Mouse (Mus musculus) neural tube, embryonic 15.5 days (tissue): Measurements from ENCODE around the gene Auts2. TPM values are rescaled to one million over a fixed set of nuclear protein-coding genes. Genes with fewer than 3 reads are reported as not detected.

ENCODE experiments used
- ATAC-seq: fragments of 200-750 bp; cut with Nextera tagmentation; 2 replicates; pipeline ENCODE4 v1.8.0; 2017; ENCODE audit warnings: mild to moderate bottlenecking, moderate TSS enrichment, moderate library complexity; ENCODE audit not compliant: low FRiP score
- H3K27ac ChIP-seq: fragments of 300-500 bp; sonication (generic); replicated peaks from 2 replicates; pipeline ENCODE4 v1.5.1; 2015; ENCODE audit warnings: mild to moderate bottlenecking, inconsistent platforms
- H3K27me3 ChIP-seq: fragments of 300-500 bp; sonication (generic); replicated peaks from 2 replicates; pipeline ENCODE4 v1.6.1; 2015; ENCODE audit warnings: inconsistent platforms
- H3K36me3 ChIP-seq: fragments of 300-500 bp; sonication (generic); 2 replicates; pipeline ENCODE4 v1.6.1; 2015; ENCODE audit warnings: inconsistent platforms
- H3K4me1 ChIP-seq: fragments of 300-500 bp; sonication (generic); 2 replicates; pipeline ENCODE4 v1.6.1; 2015; ENCODE audit warnings: inconsistent platforms
- H3K4me2 ChIP-seq: fragments of 300-500 bp; sonication (generic); 2 replicates; pipeline ENCODE4 v1.6.1; 2015; ENCODE audit warnings: inconsistent platforms, mild to moderate bottlenecking, moderate library complexity
- H3K4me3 ChIP-seq: fragments of 300-500 bp; sonication (generic); replicated peaks from 2 replicates; pipeline ENCODE4 v1.5.1; 2015; ENCODE audit warnings: mild to moderate bottlenecking, inconsistent platforms
- H3K9ac ChIP-seq: fragments of 300-500 bp; sonication (generic); replicated peaks from 2 replicates; pipeline ENCODE4 v1.6.1; 2015; ENCODE audit warnings: mild to moderate bottlenecking, inconsistent platforms
- H3K9me3 ChIP-seq: fragments of 300-500 bp; sonication (generic); replicated peaks from 2 replicates; pipeline ENCODE4 v1.6.1; 2016; ENCODE audit warnings: inconsistent platforms
- WGBS: fragments of 180-500 bp; shearing (Covaris S2); methylation state at CpG from one replicate; pipeline ENCODE4 v1.1.7; 2015; ENCODE audit warnings: mixed read lengths; 5-methylcytosine and 5-hydroxymethylcytosine counted together
- polyA plus RNA-seq: library from polyadenylated mRNA; unstranded; fragments of >200 nt; fragmentation: Nextera tagmentation; extraction: Ambion mirVana; gene quantifications from 2 replicates; pipeline ENCODE4 v1.2.1, GENCODE M21; 2015

Auts2 gene
- polyA plus RNA-seq, 1 experiment from 2014 or later: 52.5 TPM

DNA sequence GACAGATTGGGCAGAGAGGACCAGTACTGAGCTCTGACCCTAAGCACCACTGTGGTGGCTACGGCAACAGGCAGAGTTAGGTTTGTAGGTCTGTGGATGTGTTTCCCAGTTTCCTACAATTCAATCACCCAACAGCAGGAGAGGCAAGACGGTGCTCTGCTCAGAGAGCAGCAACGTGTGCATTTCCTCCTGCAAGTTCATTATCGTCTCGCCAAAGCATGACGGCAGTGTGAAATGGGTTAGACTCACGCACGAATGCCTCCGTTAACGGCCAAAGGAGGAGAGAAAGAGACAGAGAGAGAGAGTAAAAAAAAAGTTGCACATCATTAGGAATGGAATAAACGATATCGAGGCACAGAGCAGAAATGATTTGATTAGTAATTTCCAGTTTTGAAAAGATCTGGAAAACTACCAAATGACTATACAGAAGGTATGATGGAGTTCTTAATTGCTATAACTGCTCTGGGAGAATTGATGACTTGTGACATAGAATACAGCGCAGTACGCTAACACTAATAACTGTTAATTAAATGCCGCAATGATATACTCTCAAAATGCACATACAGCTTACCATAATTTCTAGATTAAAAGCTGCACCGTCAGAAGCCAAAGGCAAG lies 968.6 kb downstream of the Auts2 start:
- H3K4me1 ChIP-seq: peaks cover 45% of the 10 kb centered on the region
- H3K27ac ChIP-seq: peak overlapping the region; percentile 66
- peaks cover 8% of the 10 kb centered on the region; the same call in 1 of the 2 replicates for H3K27me3 ChIP-seq
- ATAC-seq: peak; percentile 63
- H3K4me3 ChIP-seq: no peak overlapping the region
- no peaks in the 10 kb centered on the region for H3K9me3 ChIP-seq
- no peaks in the 10 kb centered on the region for H3K36me3 ChIP-seq
- WGBS: 17% methylated on average over 16 of the region's 16 CpGs
- no peak overlapping the region for H3K9ac ChIP-seq
- peak overlapping the region; percentile 19 for H3K4me2 ChIP-seq

GRCm38 (mm10) chr5:131573296-131574177 lies 969.6 kb downstream of the Auts2 start:
- no peak overlapping the region for H3K4me2 ChIP-seq
- no peak overlapping the region for H3K9ac ChIP-seq
- no peak overlapping the region for H3K27ac ChIP-seq
- H3K36me3 ChIP-seq: no peaks in the 10 kb centered on the region
- H3K27me3 ChIP-seq: peaks cover 8% of the 10 kb centered on the region; the same call in 1 of the 2 replicates
- peaks cover 44% of the 10 kb centered on the region for H3K4me1 ChIP-seq
- WGBS: 74% methylated on average over 18 of the region's 18 CpGs
- no peak overlapping the region for H3K4me3 ChIP-seq
- no peaks in the 10 kb centered on the region for H3K9me3 ChIP-seq
- 0 out of 2 replicates have a peak, but pooled peaks have one; percentile 41 for ATAC-seq

DNA sequence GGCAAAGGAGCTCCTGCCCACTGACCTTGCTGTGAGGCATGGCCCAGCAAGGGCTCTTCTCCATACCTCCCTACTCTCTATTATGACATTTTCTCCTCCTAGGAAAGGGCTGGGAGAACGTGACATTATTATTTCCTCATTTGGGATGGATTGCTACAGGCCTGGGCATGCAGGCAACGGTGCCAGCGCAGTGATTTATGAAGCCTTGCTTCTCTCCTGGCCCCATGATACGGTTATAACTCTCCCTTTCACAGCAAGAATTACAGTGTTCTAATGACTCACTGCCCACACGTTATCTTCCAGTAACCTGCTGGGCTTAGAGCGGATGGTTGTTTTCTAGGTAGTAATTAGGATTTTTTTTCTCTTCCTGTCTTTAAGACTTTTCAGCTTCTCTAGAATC lies 977.1 kb downstream of the Auts2 start:
- 21% methylated on average over 6 of the region's 6 CpGs for WGBS
- no peak for ATAC-seq
- Histone ChIP-seq H3K4me3 (no peak overlapping the region), H3K9ac (no peak overlapping the region), H3K36me3 (no peaks in the 10 kb centered on the region), H3K4me1 (peaks cover 17% of the 10 kb centered on the region), H3K27me3 (peaks cover 2% of the 10 kb centered on the region; the same call in 1 of the 2 replicates), H3K4me2 (no peak overlapping the region), H3K9me3 (no peaks in the 10 kb centered on the region), H3K27ac (peak overlapping the region; percentile 45; the same call in 1 of the 2 replicates)

- H3K27me3 ChIP-seq: no peaks in the 10 kb centered on the region
- H3K36me3 ChIP-seq: no peaks in the 10 kb centered on the region
- no peak for ATAC-seq
- no peak overlapping the region for H3K27ac ChIP-seq
- H3K4me1 ChIP-seq: peaks cover 23% of the 10 kb centered on the region
- no peak overlapping the region for H3K4me3 ChIP-seq
- no peak overlapping the region for H3K9ac ChIP-seq
- 62% methylated on average over 5 of the region's 5 CpGs for WGBS
- H3K9me3 ChIP-seq: no peaks in the 10 kb centered on the region
- no peak overlapping the region for H3K4me2 ChIP-seq
Observed at GRCm38 (mm10) chr5:131563630-131564252, 979.4 kb downstream of the Auts2 start.

- peaks cover 26% of the 10 kb centered on the region for H3K4me1 ChIP-seq
- no peak overlapping the region for H3K9ac ChIP-seq
- H3K27ac ChIP-seq: no peak overlapping the region
- H3K36me3 ChIP-seq: no peaks in the 10 kb centered on the region
- no peak for ATAC-seq
- no peak overlapping the region for H3K4me3 ChIP-seq
- H3K27me3 ChIP-seq: no peaks in the 10 kb centered on the region
- WGBS: 82% methylated on average over 5 of the region's 5 CpGs
- no peak overlapping the region for H3K4me2 ChIP-seq
- no peaks in the 10 kb centered on the region for H3K9me3 ChIP-seq
Observed at GRCm38 (mm10) chr5:131560773-131561560, 982.2 kb downstream of the Auts2 start.

DNA sequence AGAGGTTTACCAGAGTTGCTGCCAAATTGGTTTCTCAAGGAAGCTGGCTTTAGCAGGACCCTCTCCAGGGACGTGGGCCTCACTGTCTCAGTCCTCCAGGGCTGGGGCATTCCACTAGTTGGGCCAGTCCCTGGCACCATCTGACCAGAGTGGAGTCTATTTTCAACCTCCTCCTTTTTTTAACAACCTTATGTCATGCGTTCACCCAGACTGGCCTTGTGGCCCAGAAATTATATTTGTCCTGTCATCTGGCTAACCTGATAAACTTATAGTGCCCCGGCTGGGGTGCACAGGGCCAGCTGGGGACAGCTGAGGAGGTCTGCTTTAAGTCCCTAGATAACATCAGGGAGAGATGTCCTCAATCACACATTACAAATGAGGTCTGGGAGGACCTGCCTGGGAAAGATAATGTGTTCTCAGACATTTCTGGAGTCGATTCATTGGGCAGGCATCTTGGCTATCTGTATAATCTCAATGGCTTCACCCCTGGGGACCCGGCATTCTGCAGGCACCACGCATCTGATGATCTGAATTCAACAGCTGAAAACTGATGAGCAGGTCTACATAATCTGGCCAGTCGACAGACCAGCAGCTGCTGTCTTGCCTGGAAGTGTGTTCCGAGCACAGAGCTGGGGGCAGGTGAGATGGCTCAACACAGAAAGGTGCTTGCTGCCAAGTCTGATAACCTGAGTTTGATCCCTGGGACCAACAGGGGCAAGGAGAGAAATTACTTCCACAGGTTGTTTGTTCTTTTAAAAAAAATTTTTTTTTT lies 984.6 kb downstream of the Auts2 start:
- no peak for ATAC-seq
- no peaks in the 10 kb centered on the region for H3K27me3 ChIP-seq
- no peaks in the 10 kb centered on the region for H3K36me3 ChIP-seq
- H3K4me1 ChIP-seq: peaks cover 24% of the 10 kb centered on the region
- no peak overlapping the region for H3K4me3 ChIP-seq
- WGBS: 51% methylated on average over 8 of the region's 8 CpGs
- H3K4me2 ChIP-seq: no peak overlapping the region
- no peaks in the 10 kb centered on the region for H3K9me3 ChIP-seq
- no peak overlapping the region for H3K9ac ChIP-seq
- 0 out of 2 replicates have a peak overlapping the region, but pooled peaks have one; percentile 10 for H3K27ac ChIP-seq

DNA sequence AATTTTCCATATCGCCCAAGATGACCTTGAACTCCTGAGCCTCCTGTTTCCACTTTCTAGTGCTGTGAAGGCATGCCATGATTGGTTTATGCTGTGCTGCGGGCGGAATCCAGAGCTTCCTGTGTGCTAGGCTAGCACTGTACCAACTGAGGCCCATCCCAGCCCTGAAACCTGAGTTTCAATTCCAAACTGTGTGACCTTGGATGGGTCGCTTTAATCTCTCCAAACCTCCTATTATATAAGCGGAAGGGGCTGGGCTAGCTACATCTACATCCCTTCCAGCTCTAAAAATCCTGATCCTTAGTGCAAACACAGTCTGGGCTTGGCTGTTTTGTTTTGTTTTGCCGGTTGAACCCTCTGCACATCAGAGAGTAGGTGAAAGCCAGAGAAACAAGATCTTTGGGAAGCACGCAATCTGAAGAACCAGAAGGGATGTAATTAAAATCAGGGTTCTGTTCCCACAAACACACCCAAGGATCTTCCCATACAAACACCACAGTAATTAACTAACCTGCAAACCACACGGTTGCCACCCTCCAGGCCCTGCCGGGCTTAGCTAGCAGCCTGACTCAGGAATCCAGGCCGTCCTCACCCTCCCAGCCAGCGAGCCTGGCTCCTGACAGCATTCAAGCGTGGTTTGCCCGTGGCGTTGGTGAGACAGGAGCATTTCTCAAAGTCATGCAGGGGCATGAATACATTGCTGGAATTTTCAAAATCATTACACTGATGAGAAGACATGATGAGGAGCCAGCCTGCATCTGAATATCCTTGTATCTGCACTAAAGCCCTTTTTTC lies 985.4 kb downstream of the Auts2 start:
- no peak overlapping the region for H3K4me2 ChIP-seq
- H3K27me3 ChIP-seq: no peaks in the 10 kb centered on the region
- H3K27ac ChIP-seq: peak overlapping the region; percentile 10; the same call in 1 of the 2 replicates
- H3K4me1 ChIP-seq: peaks cover 24% of the 10 kb centered on the region
- H3K9ac ChIP-seq: no peak overlapping the region
- H3K36me3 ChIP-seq: no peaks in the 10 kb centered on the region
- WGBS: 65% methylated on average over 14 of the region's 14 CpGs
- no peak overlapping the region for H3K4me3 ChIP-seq
- no peaks in the 10 kb centered on the region for H3K9me3 ChIP-seq
- no peak for ATAC-seq

DNA sequence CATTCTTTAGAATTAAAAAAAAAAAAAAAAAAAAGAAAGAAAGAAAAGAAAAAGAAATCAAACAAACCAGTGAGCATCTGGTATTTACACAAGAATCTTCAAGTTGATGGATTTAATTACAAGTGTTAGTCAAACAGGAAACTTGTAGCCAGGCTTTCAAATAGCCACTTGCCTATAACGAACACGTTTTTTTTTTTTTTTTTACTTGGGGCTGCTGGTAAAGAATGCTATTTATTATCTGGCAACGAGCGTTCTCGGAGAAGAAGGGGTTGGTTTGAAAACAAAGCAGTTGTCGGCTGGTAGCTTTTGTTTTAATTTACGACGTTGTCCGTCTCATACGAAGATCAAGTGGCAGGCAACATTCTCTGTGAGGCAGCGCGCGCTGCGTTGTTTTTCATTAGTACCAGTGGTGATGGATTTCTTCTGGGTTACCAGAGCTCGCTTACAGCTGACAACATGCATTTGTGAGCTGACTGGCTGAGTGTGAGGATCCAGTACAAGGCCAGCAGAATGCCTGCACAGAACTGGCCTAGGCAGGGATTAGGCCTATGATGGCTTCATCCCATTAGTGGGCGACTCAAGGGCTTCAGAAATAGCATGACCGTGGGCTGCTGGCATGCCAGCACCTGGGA lies 994.1 kb downstream of the Auts2 start:
- Histone ChIP-seq H3K4me3 (no peak overlapping the region), H3K36me3 (no peaks in the 10 kb centered on the region), H3K4me1 (peaks cover 22% of the 10 kb centered on the region), H3K4me2 (no peak overlapping the region), H3K9me3 (no peaks in the 10 kb centered on the region), H3K27ac (peak overlapping the region; percentile 61; the same call in 1 of the 2 replicates), H3K27me3 (0 out of 2 replicates have a peak, but pooled peaks cover 4% of the 10 kb centered on the region), H3K9ac (no peak overlapping the region)
- WGBS: 11% methylated on average over 17 of the region's 17 CpGs
- ATAC-seq: peak; percentile 24; the same call in 1 of the 2 replicates

DNA sequence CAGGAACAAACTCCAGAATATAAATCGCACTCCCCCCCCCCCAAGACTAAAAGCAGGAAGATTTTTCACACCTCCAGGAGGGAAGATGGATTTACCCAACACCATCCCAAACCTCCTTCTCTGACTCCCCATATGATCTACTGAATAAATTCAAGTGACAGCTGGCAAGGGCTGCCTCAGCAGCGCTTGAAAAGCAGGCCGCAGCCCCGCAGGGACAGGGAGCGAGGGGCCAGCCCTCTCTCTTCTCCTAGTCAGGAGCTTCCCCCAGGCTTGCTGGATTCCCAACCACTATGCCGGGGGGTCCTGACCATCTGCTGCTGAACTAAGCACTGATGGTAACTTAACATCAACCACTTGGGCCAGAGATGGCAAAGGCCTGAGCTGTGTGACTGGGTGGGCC lies 995.2 kb downstream of the Auts2 start:
- Histone ChIP-seq H3K4me3 (no peak overlapping the region), H3K36me3 (no peaks in the 10 kb centered on the region), H3K4me1 (peaks cover 22% of the 10 kb centered on the region), H3K9me3 (no peaks in the 10 kb centered on the region), H3K4me2 (no peak overlapping the region), H3K9ac (no peak overlapping the region), H3K27me3 (0 out of 2 replicates have a peak, but pooled peaks cover 4% of the 10 kb centered on the region), H3K27ac (no peak overlapping the region)
- ATAC-seq: no peak
- WGBS: 40% methylated on average over 6 of the region's 6 CpGs

DNA sequence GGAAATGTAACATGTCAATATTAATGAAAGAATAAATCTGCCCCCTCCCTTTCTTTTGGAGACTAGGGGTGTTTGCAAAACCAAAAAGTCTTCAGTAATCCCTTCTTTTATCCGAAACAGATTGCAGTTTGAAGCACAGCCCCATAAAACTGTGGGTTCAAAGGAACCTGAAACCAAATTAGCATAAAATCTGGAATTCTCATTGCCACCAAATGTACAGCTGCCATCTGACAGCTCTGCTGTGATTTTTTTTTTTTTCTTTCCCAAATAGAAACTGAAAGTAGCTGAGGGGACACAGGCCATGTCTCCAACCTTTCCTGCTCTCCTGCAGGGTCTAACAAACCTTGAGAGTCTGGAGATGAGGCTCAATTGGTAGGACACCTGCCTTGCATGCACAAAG lies 996.7 kb downstream of the Auts2 start:
- no peak overlapping the region for H3K4me3 ChIP-seq
- no peaks in the 10 kb centered on the region for H3K9me3 ChIP-seq
- no peak overlapping the region for H3K4me2 ChIP-seq
- no peak overlapping the region for H3K9ac ChIP-seq
- 51% methylated on average over 1 of the region's 1 CpGs for WGBS
- H3K36me3 ChIP-seq: no peaks in the 10 kb centered on the region
- 0 out of 2 replicates have a peak, but pooled peaks cover under 1% of the 10 kb centered on the region for H3K27me3 ChIP-seq
- peaks cover 22% of the 10 kb centered on the region for H3K4me1 ChIP-seq
- no peak for ATAC-seq
- H3K27ac ChIP-seq: no peak overlapping the region
